Mouse (Mus musculus): ENCODE data around the gene Gm17359. TPM values are rescaled to one million over a fixed set of nuclear protein-coding genes. Genes with fewer than 3 reads are reported as not detected.

Gm17359 gene
- polyA plus RNA-seq, 1 experiment from 2014 or later = not detected

GRCm38 (mm10) chr3:79425441-79425840 lies 89.0 kb downstream of the Gm17359 start:
- Histone ChIP-seq H3K4me2 (replicated peaks) (no peak overlapping the region), H3K27ac (no peak overlapping the region), H3K4me3 (replicated peaks; ENCODE audit: low read length) (no peak overlapping the region), H3K9ac (no peak overlapping the region), H3K27me3 (ENCODE audit: control insufficient read depth, insufficient read depth, low read length) (no peaks in the 10 kb centered on the region), H3K36me3 (replicated peaks; ENCODE audit: control insufficient read depth, insufficient read depth) (no peaks in the 10 kb centered on the region), H3K9me3 (ENCODE audit: control insufficient read depth, low read length) (no peaks in the 10 kb centered on the region), H3K4me1 (replicated peaks; ENCODE audit: control insufficient read depth, insufficient read depth, low read length) (no peaks in the 10 kb centered on the region)
- ATAC-seq (ENCODE audit: low FRiP score) (no peak), DNase-seq (ENCODE audit: low spot score) (no peak)
- 91% methylated on average over 1 of the region's 1 CpGs for WGBS

- DNase-seq (ENCODE audit: low spot score) (no peak), ATAC-seq (ENCODE audit: low FRiP score) (no peak)
- Histone ChIP-seq H3K4me2 (replicated peaks) (no peak overlapping the region), H3K27ac (no peak overlapping the region), H3K4me3 (replicated peaks; ENCODE audit: low read length) (no peak overlapping the region), H3K9me3 (ENCODE audit: control insufficient read depth, low read length) (no peaks in the 10 kb centered on the region), H3K36me3 (replicated peaks; ENCODE audit: control insufficient read depth, insufficient read depth) (no peaks in the 10 kb centered on the region), H3K4me1 (replicated peaks; ENCODE audit: control insufficient read depth, insufficient read depth, low read length) (no peaks in the 10 kb centered on the region), H3K9ac (no peak overlapping the region), H3K27me3 (ENCODE audit: control insufficient read depth, insufficient read depth, low read length) (no peaks in the 10 kb centered on the region)
Measured at GRCm38 (mm10) chr3:79433593-79433992, 97.1 kb downstream of the Gm17359 start.

- H3K4me1 ChIP-seq (replicated peaks; ENCODE audit: control insufficient read depth, insufficient read depth, low read length) = no peaks in the 10 kb centered on the region
- H3K9ac ChIP-seq = no peak overlapping the region
- no peaks in the 10 kb centered on the region for H3K36me3 ChIP-seq (replicated peaks; ENCODE audit: control insufficient read depth, insufficient read depth)
- H3K4me2 ChIP-seq (replicated peaks) = no peak overlapping the region
- no peak overlapping the region for H3K27ac ChIP-seq
- no peaks in the 10 kb centered on the region for H3K27me3 ChIP-seq (ENCODE audit: control insufficient read depth, insufficient read depth, low read length)
- H3K9me3 ChIP-seq (ENCODE audit: control insufficient read depth, low read length) = no peaks in the 10 kb centered on the region
- 81% methylated on average over 9 of the region's 9 CpGs for WGBS
- H3K4me3 ChIP-seq (replicated peaks; ENCODE audit: low read length) = no peak overlapping the region
- DNase-seq (ENCODE audit: low spot score) = no peak
- no peak for ATAC-seq (ENCODE audit: low FRiP score)
Measured at GRCm38 (mm10) chr3:79434436-79434835, 98.0 kb downstream of the Gm17359 start.

- no peaks in the 10 kb centered on the region for H3K9me3 ChIP-seq (ENCODE audit: control insufficient read depth, low read length)
- DNase-seq (ENCODE audit: low spot score) = no peak
- H3K4me2 ChIP-seq (replicated peaks) = no peak overlapping the region
- no peak overlapping the region for H3K4me3 ChIP-seq (replicated peaks; ENCODE audit: low read length)
- H3K4me1 ChIP-seq (replicated peaks; ENCODE audit: control insufficient read depth, insufficient read depth, low read length) = no peaks in the 10 kb centered on the region
- H3K9ac ChIP-seq = no peak overlapping the region
- WGBS = 42% methylated on average over 5 of the region's 5 CpGs
- no peak for ATAC-seq (ENCODE audit: low FRiP score)
- H3K27me3 ChIP-seq (ENCODE audit: control insufficient read depth, insufficient read depth, low read length) = no peaks in the 10 kb centered on the region
- H3K27ac ChIP-seq = no peak overlapping the region
- H3K36me3 ChIP-seq (replicated peaks; ENCODE audit: control insufficient read depth, insufficient read depth) = no peaks in the 10 kb centered on the region
Measured at GRCm38 (mm10) chr3:79434985-79435384, 98.5 kb downstream of the Gm17359 start.

- ATAC-seq (ENCODE audit: low FRiP score) (no peak), DNase-seq (ENCODE audit: low spot score) (no peak)
- Histone ChIP-seq H3K27me3 (ENCODE audit: control insufficient read depth, insufficient read depth, low read length) (no peaks in the 10 kb centered on the region), H3K9ac (no peak overlapping the region), H3K27ac (no peak overlapping the region), H3K4me3 (replicated peaks; ENCODE audit: low read length) (no peak overlapping the region), H3K9me3 (ENCODE audit: control insufficient read depth, low read length) (no peaks in the 10 kb centered on the region), H3K4me2 (replicated peaks) (no peak overlapping the region), H3K36me3 (replicated peaks; ENCODE audit: control insufficient read depth, insufficient read depth) (no peaks in the 10 kb centered on the region), H3K4me1 (replicated peaks; ENCODE audit: control insufficient read depth, insufficient read depth, low read length) (0 out of 2 replicates have a peak, but pooled peaks cover 5% of the 10 kb centered on the region)
- WGBS = 84% methylated on average over 7 of the region's 7 CpGs
Measured at GRCm38 (mm10) chr3:79436186-79436585, 99.7 kb downstream of the Gm17359 start.

- WGBS = 96% methylated on average over 3 of the region's 3 CpGs
- H3K27me3 ChIP-seq (ENCODE audit: control insufficient read depth, insufficient read depth, low read length) = no peaks in the 10 kb centered on the region
- H3K27ac ChIP-seq = no peak overlapping the region
- DNase-seq (ENCODE audit: low spot score) = no peak
- H3K9me3 ChIP-seq (ENCODE audit: control insufficient read depth, low read length) = no peaks in the 10 kb centered on the region
- no peak overlapping the region for H3K4me2 ChIP-seq (replicated peaks)
- 0 out of 2 replicates have a peak, but pooled peaks cover 5% of the 10 kb centered on the region for H3K4me1 ChIP-seq (replicated peaks; ENCODE audit: control insufficient read depth, insufficient read depth, low read length)
- no peak for ATAC-seq (ENCODE audit: low FRiP score)
- no peak overlapping the region for H3K4me3 ChIP-seq (replicated peaks; ENCODE audit: low read length)
- no peak overlapping the region for H3K9ac ChIP-seq
- H3K36me3 ChIP-seq (replicated peaks; ENCODE audit: control insufficient read depth, insufficient read depth) = no peaks in the 10 kb centered on the region
Measured at GRCm38 (mm10) chr3:79438276-79438675, 101.8 kb downstream of the Gm17359 start.

GRCm38 (mm10) chr3:79440976-79441491 lies 104.6 kb downstream of the Gm17359 start:
- Histone ChIP-seq H3K4me2 (replicated peaks) (no peak overlapping the region; the same call in 1 of the 2 replicates), H3K27ac (peak overlapping the region; percentile 41; the same call in 1 of the 2 replicates), H3K27me3 (ENCODE audit: control insufficient read depth, insufficient read depth, low read length) (no peaks in the 10 kb centered on the region), H3K4me1 (replicated peaks; ENCODE audit: control insufficient read depth, insufficient read depth, low read length) (0 out of 2 replicates have a peak, but pooled peaks cover 5% of the 10 kb centered on the region), H3K36me3 (replicated peaks; ENCODE audit: control insufficient read depth, insufficient read depth) (no peaks in the 10 kb centered on the region), H3K4me3 (replicated peaks; ENCODE audit: low read length) (no peak overlapping the region), H3K9me3 (ENCODE audit: control insufficient read depth, low read length) (no peaks in the 10 kb centered on the region), H3K9ac (no peak overlapping the region)
- ATAC-seq (ENCODE audit: low FRiP score) (peak; percentile 55; the same call in 1 of the 2 replicates), DNase-seq (ENCODE audit: low spot score) (peak; percentile 58)
- 54% methylated on average over 12 of the region's 12 CpGs for WGBS

- Histone ChIP-seq H3K9ac (no peak overlapping the region), H3K9me3 (ENCODE audit: control insufficient read depth, low read length) (no peaks in the 10 kb centered on the region), H3K27ac (no peak overlapping the region), H3K4me2 (replicated peaks) (no peak overlapping the region), H3K36me3 (replicated peaks; ENCODE audit: control insufficient read depth, insufficient read depth) (no peaks in the 10 kb centered on the region), H3K4me1 (replicated peaks; ENCODE audit: control insufficient read depth, insufficient read depth, low read length) (0 out of 2 replicates have a peak, but pooled peaks cover 5% of the 10 kb centered on the region), H3K27me3 (ENCODE audit: control insufficient read depth, insufficient read depth, low read length) (no peaks in the 10 kb centered on the region), H3K4me3 (replicated peaks; ENCODE audit: low read length) (no peak overlapping the region)
- 70% methylated on average over 4 of the region's 4 CpGs for WGBS
- no peak for ATAC-seq (ENCODE audit: low FRiP score)
- DNase-seq (ENCODE audit: low spot score) = no peak
Measured at GRCm38 (mm10) chr3:79443850-79444249, 107.4 kb downstream of the Gm17359 start.

- Histone ChIP-seq H3K27me3 (ENCODE audit: control insufficient read depth, insufficient read depth, low read length) (no peaks in the 10 kb centered on the region), H3K9me3 (ENCODE audit: control insufficient read depth, low read length) (no peaks in the 10 kb centered on the region), H3K4me1 (replicated peaks; ENCODE audit: control insufficient read depth, insufficient read depth, low read length) (0 out of 2 replicates have a peak, but pooled peaks cover 5% of the 10 kb centered on the region), H3K36me3 (replicated peaks; ENCODE audit: control insufficient read depth, insufficient read depth) (no peaks in the 10 kb centered on the region), H3K4me3 (replicated peaks; ENCODE audit: low read length) (no peak overlapping the region), H3K4me2 (replicated peaks) (no peak overlapping the region), H3K27ac (no peak overlapping the region), H3K9ac (no peak overlapping the region)
- WGBS = 84% methylated on average over 8 of the region's 8 CpGs
- no peak for ATAC-seq (ENCODE audit: low FRiP score)
- no peak for DNase-seq (ENCODE audit: low spot score)
Measured at GRCm38 (mm10) chr3:79445041-79445440, 108.6 kb downstream of the Gm17359 start.

GRCm38 (mm10) chr3:79446124-79446523 lies 109.7 kb downstream of the Gm17359 start:
- Histone ChIP-seq H3K27ac (no peak overlapping the region), H3K27me3 (ENCODE audit: control insufficient read depth, insufficient read depth, low read length) (no peaks in the 10 kb centered on the region), H3K4me1 (replicated peaks; ENCODE audit: control insufficient read depth, insufficient read depth, low read length) (no peaks in the 10 kb centered on the region), H3K4me2 (replicated peaks) (no peak overlapping the region), H3K36me3 (replicated peaks; ENCODE audit: control insufficient read depth, insufficient read depth) (no peaks in the 10 kb centered on the region), H3K4me3 (replicated peaks; ENCODE audit: low read length) (no peak overlapping the region), H3K9ac (no peak overlapping the region), H3K9me3 (ENCODE audit: control insufficient read depth, low read length) (no peaks in the 10 kb centered on the region)
- 93% methylated on average over 4 of the region's 4 CpGs for WGBS
- DNase-seq (ENCODE audit: low spot score) (no peak), ATAC-seq (ENCODE audit: low FRiP score) (no peak)
